Comparison of ENCODE assay signal across 24 mouse cellular contexts in genomic region chr14:32816533-32816932, GRCm38 (mm10). TPM values are rescaled to one million over a fixed set of nuclear protein-coding genes. Genes with fewer than 3 reads are reported as not detected.
DNase-seq lines count a peak whose midpoint lies in the region; ATAC-seq and TF ChIP-seq lines count a peak whose summit lies in the region.
"Had no signal": no experiment of that assay in that cellular context is flagged by ENCODE, and none has a peak within 500 bp of the region (broad histone marks: within the 10 kb centered on the region; RNA-seq: fewer than 3 reads in every experiment).

No protein-coding gene starts in this region.

- no peaks in the 10 kb centered on the region for H3K27me3 ChIP-seq in forebrain, postnatal 0 days (ENCODE audit: insufficient read depth, low read length)
- H3K27me3 ChIP-seq in forebrain, embryonic 13.5 days = no peaks in the 10 kb centered on the region
- no peaks in the 10 kb centered on the region for H3K27me3 ChIP-seq in heart, postnatal 0 days (ENCODE audit: control insufficient read depth, insufficient read depth, low read length)
- H3K27me3 ChIP-seq in lung, postnatal 0 days (replicated peaks; ENCODE audit: insufficient read depth, low read length) = no peaks in the 10 kb centered on the region
- H3K27me3 ChIP-seq: hindbrain, embryonic 15.5 days; limb, embryonic 15.5 days had no signal

- no peak overlapping the region for H3K4me2 ChIP-seq in forebrain, postnatal 0 days (ENCODE audit: low read depth)
- no peak overlapping the region for H3K4me2 ChIP-seq in forebrain, embryonic 13.5 days
- no peak overlapping the region for H3K4me2 ChIP-seq in heart, postnatal 0 days (ENCODE audit: low read depth, low read length)
- no peak overlapping the region for H3K4me2 ChIP-seq in lung, postnatal 0 days (replicated peaks; ENCODE audit: low read depth, low read length)
- H3K4me2 ChIP-seq: heart, embryonic 12.5 days; hindbrain, embryonic 15.5 days; limb, embryonic 15.5 days; midbrain, embryonic 13.5 days had no signal

- H3K36me3 ChIP-seq in forebrain, postnatal 0 days (ENCODE audit: insufficient read depth) = no peaks in the 10 kb centered on the region
- H3K36me3 ChIP-seq in forebrain, embryonic 13.5 days (ENCODE audit: poor library complexity, severe bottlenecking) = no peaks in the 10 kb centered on the region
- H3K36me3 ChIP-seq in heart, postnatal 0 days (replicated peaks; ENCODE audit: control insufficient read depth, insufficient read depth, low read length) = no peaks in the 10 kb centered on the region
- H3K36me3 ChIP-seq in lung, postnatal 0 days (ENCODE audit: insufficient read depth, low read length) = no peaks in the 10 kb centered on the region
- H3K36me3 ChIP-seq: G1E; heart, embryonic 12.5 days; hindbrain, embryonic 15.5 days; limb, embryonic 15.5 days; midbrain, embryonic 13.5 days had no signal

- H3K9ac ChIP-seq in forebrain, postnatal 0 days = no peak overlapping the region
- no peak overlapping the region for H3K9ac ChIP-seq in forebrain, embryonic 13.5 days
- H3K9ac ChIP-seq in heart, postnatal 0 days (replicated peaks; ENCODE audit: low read depth, low read length) = no peak overlapping the region
- no peak overlapping the region for H3K9ac ChIP-seq in lung, postnatal 0 days (replicated peaks; ENCODE audit: low read depth)
- H3K9ac ChIP-seq: heart, embryonic 12.5 days; hindbrain, embryonic 15.5 days; limb, embryonic 15.5 days; midbrain, embryonic 13.5 days had no signal

- ATAC-seq in forebrain, postnatal 0 days = no peak
- no peak for ATAC-seq in forebrain, embryonic 13.5 days
- no peak for ATAC-seq in heart, postnatal 0 days (ENCODE audit: insufficient read depth, low read depth)
- ATAC-seq in lung, postnatal 0 days = no peak
- ATAC-seq: forebrain, embryonic 16.5 days; midbrain, embryonic 13.5 days had no signal

- no peaks in the 10 kb centered on the region for H3K9me3 ChIP-seq in forebrain, postnatal 0 days (ENCODE audit: low read length)
- H3K9me3 ChIP-seq in forebrain, embryonic 13.5 days (replicated peaks) = no peaks in the 10 kb centered on the region
- H3K9me3 ChIP-seq in heart, postnatal 0 days (replicated peaks; ENCODE audit: control insufficient read depth, low read length) = no peaks in the 10 kb centered on the region
- no peaks in the 10 kb centered on the region for H3K9me3 ChIP-seq in lung, postnatal 0 days (ENCODE audit: low read length)
- H3K9me3 ChIP-seq: heart, embryonic 12.5 days; hindbrain, embryonic 15.5 days; limb, embryonic 15.5 days; midbrain, embryonic 13.5 days had no signal

- TF ChIP-seq EP300 in heart, postnatal 0 days (IDR thresholded peaks at IDR 0.05; ENCODE audit: low read depth) = no peak
- TF ChIP-seq EP300 in lung, postnatal 0 days (IDR thresholded peaks at IDR 0.05) = no peak

- intact Hi-C loops in heart, postnatal 36 days (cut with DNase I) = loop anchor here (5.0 kb wide), 1 partner anchor 146 kb away; no protein-coding TSS in a partner anchor

- 0 out of 2 replicates have a peak, but pooled peaks have one; percentile 17 for TF ChIP-seq CTCF in forebrain, postnatal 0 days (IDR thresholded peaks at IDR 0.05; ENCODE audit: low read depth)
- TF ChIP-seq CTCF in heart, postnatal 0 days (IDR thresholded peaks at IDR 0.05; ENCODE audit: low read depth) = peak; percentile 11; the same call in 1 of the 2 replicates
- peak; percentile 30; the same call in 1 of the 2 replicates for TF ChIP-seq CTCF in lung, postnatal 0 days (IDR thresholded peaks at IDR 0.05)
- TF ChIP-seq CTCF in lung, adult 2 months (IDR thresholded peaks at IDR 0.05; ENCODE audit: insufficient read depth, low read length) = no peak

- H3K27ac ChIP-seq in forebrain, postnatal 0 days (ENCODE audit: low read depth, low read length) = no peak overlapping the region
- no peak overlapping the region for H3K27ac ChIP-seq in forebrain, embryonic 13.5 days
- peak overlapping the region; percentile 64; the same call in 1 of the 2 replicates for H3K27ac ChIP-seq in heart, postnatal 0 days (ENCODE audit: low read depth)
- no peak overlapping the region for H3K27ac ChIP-seq in lung, postnatal 0 days (ENCODE audit: low read length)
- H3K27ac ChIP-seq: hindbrain, embryonic 15.5 days; limb, embryonic 15.5 days; midbrain, embryonic 13.5 days had no signal

- no peak for TF ChIP-seq POLR2A in lung, adult 2 months (IDR thresholded peaks at IDR 0.05; ENCODE audit: borderline replicate concordance, extremely low read depth, low read depth, low read length)

- no peaks in the 10 kb centered on the region for H3K4me1 ChIP-seq in forebrain, postnatal 0 days (ENCODE audit: insufficient read depth)
- H3K4me1 ChIP-seq in forebrain, embryonic 13.5 days = no peaks in the 10 kb centered on the region
- H3K4me1 ChIP-seq in heart, postnatal 0 days (ENCODE audit: control insufficient read depth, insufficient read depth) = peaks cover 10% of the 10 kb centered on the region
- no peaks in the 10 kb centered on the region for H3K4me1 ChIP-seq in lung, postnatal 0 days (ENCODE audit: insufficient read depth, low read depth, low read length)
- H3K4me1 ChIP-seq in lung, adult 2 months (ENCODE audit: control insufficient read depth, insufficient read depth, low read length) = no peaks in the 10 kb centered on the region
- H3K4me1 ChIP-seq: midbrain, embryonic 13.5 days had no signal

- DNase-seq in forebrain, postnatal 0 days = no peak
- DNase-seq in heart, postnatal 0 days (ENCODE audit: low spot score) = no peak
- DNase-seq in heart, postnatal 36 days = no peak
- DNase-seq in lung, postnatal 0 days (ENCODE audit: low spot score) = no peak
- DNase-seq in lung, adult 2 months = no peak
- DNase-seq in spleen, adult 12 weeks (ENCODE audit: low spot score) = no peak
- DNase-seq in thymus, postnatal 14 days = no peak
- DNase-seq: kidney, adult 18-20 months; kidney, postnatal 4 days; right cerebral cortex, postnatal 4 days; thymus, postnatal 4 days had no signal

- 74% methylated on average over 4 of the region's 4 CpGs for WGBS in forebrain, postnatal 0 days
- WGBS in forebrain, embryonic 13.5 days = 78% methylated on average over 4 of the region's 4 CpGs
- WGBS in heart, postnatal 0 days = 67% methylated on average over 4 of the region's 4 CpGs
- 59% methylated on average over 4 of the region's 4 CpGs for WGBS in lung, postnatal 0 days
- WGBS in lung, adult 2 months = 58% methylated on average over 4 of the region's 4 CpGs

- no peak overlapping the region for H3K4me3 ChIP-seq in forebrain, postnatal 0 days (ENCODE audit: low read depth, low read length)
- no peak overlapping the region for H3K4me3 ChIP-seq in forebrain, embryonic 13.5 days
- no peak overlapping the region for H3K4me3 ChIP-seq in heart, postnatal 0 days (ENCODE audit: low read depth, low read length)
- H3K4me3 ChIP-seq in lung, postnatal 0 days (ENCODE audit: low read depth, low read length) = no peak overlapping the region
- H3K4me3 ChIP-seq in lung, adult 2 months (replicated peaks; ENCODE audit: extremely low read depth, low read depth, low read length) = no peak overlapping the region
- H3K4me3 ChIP-seq: heart, embryonic 12.5 days; hindbrain, embryonic 15.5 days; limb, embryonic 15.5 days; midbrain, embryonic 13.5 days; myocyte had no signal

RNA-seq across cellular contexts. Expression of gene Fam170b, which starts 17.2 kb away (rescaled TPM):
- not detected in 2 replicates for total RNA-seq in forebrain, postnatal 0 days (2014; rRNA removed)
- not detected in 2 replicates for polyA plus RNA-seq in forebrain, postnatal 0 days (2015; fragmentation: Nextera tagmentation; extraction: Ambion mirVana)
- not detected in 2 replicates for polyA plus RNA-seq in forebrain, embryonic 13.5 days (2015; fragmentation: Nextera tagmentation; extraction: Ambion mirVana)
- not detected in 2 replicates for total RNA-seq in heart, postnatal 0 days (2014; rRNA removed; ENCODE audit: low replicate concordance)
- polyA plus RNA-seq in heart, postnatal 0 days (2015; fragmentation: Nextera tagmentation; extraction: Ambion mirVana) = 0.12 and 0.14 TPM in 2 replicates
- under 1 TPM in 1 of 2 experiments, not detected in 1; 0.17 TPM for total RNA-seq in heart, postnatal 36 days (2021)
- polyA plus RNA-seq in lung, postnatal 0 days (2015; fragmentation: Nextera tagmentation; extraction: Ambion mirVana) = 0.08 and 0.14 TPM in 2 replicates
- not detected in 2 replicates for polyA plus RNA-seq in lung, adult 2 months (2012; rRNA removed)
- total RNA-seq: gastrocnemius, adult 18-20 months; layer of hippocampus, postnatal 25 days; left cerebral cortex, postnatal 14 days; neutrophil, adult 5-6 weeks had no signal
- polyA plus RNA-seq: C2C12; forebrain, embryonic 16.5 days; G1E; limb, embryonic 15.5 days; midbrain, embryonic 13.5 days; myocyte had no signal

RNA-seq across cellular contexts. Expression of gene Tmem273, which starts 30.8 kb away (rescaled TPM):
- 0.31 TPM in 1 of 2 replicates, not detected in the other for total RNA-seq in forebrain, postnatal 0 days (2014; rRNA removed)
- 0.13 and 0.28 TPM in 2 replicates for polyA plus RNA-seq in forebrain, postnatal 0 days (2015; fragmentation: Nextera tagmentation; extraction: Ambion mirVana)
- polyA plus RNA-seq in forebrain, embryonic 13.5 days (2015; fragmentation: Nextera tagmentation; extraction: Ambion mirVana) = 0.36 and 0.71 TPM in 2 replicates
- total RNA-seq in heart, postnatal 0 days (2014; rRNA removed; ENCODE audit: low replicate concordance) = 0.42 TPM in 1 of 2 replicates, not detected in the other
- polyA plus RNA-seq in heart, postnatal 0 days (2015; fragmentation: Nextera tagmentation; extraction: Ambion mirVana) = 0.27 and 0.49 TPM in 2 replicates
- total RNA-seq in heart, postnatal 36 days (2021) = under 1 TPM; 0.97 to 0.98 TPM
- 2.4 and 5.2 TPM in 2 replicates for polyA plus RNA-seq in lung, postnatal 0 days (2015; fragmentation: Nextera tagmentation; extraction: Ambion mirVana)
- polyA plus RNA-seq in lung, adult 2 months (2012; rRNA removed) = 2.0 and 2.4 TPM in 2 replicates
- total RNA-seq: G1E; gastrocnemius, adult 18-20 months had no signal
- polyA plus RNA-seq: G1E had no signal

RNA-seq across cellular contexts. Expression of gene Vstm4, which starts 40.0 kb away (rescaled TPM):
- total RNA-seq in forebrain, postnatal 0 days (2014; rRNA removed) = 7.0 and 8.9 TPM in 2 replicates
- 8.2 and 8.5 TPM in 2 replicates for polyA plus RNA-seq in forebrain, postnatal 0 days (2015; fragmentation: Nextera tagmentation; extraction: Ambion mirVana)
- 3.7 and 4.2 TPM in 2 replicates for polyA plus RNA-seq in forebrain, embryonic 13.5 days (2015; fragmentation: Nextera tagmentation; extraction: Ambion mirVana)
- total RNA-seq in heart, postnatal 0 days (2014; rRNA removed; ENCODE audit: low replicate concordance) = 11.5 and 22.9 TPM in 2 replicates
- polyA plus RNA-seq in heart, postnatal 0 days (2015; fragmentation: Nextera tagmentation; extraction: Ambion mirVana) = 21.5 and 22.2 TPM in 2 replicates
- total RNA-seq in heart, postnatal 36 days (2021) = 10 to 100 TPM in 1 of 2 experiments, 1 to 10 TPM in 1; 7.0 to 10.2 TPM
- polyA plus RNA-seq in lung, postnatal 0 days (2015; fragmentation: Nextera tagmentation; extraction: Ambion mirVana) = 59.5 and 63.6 TPM in 2 replicates
- 11.2 and 12.1 TPM in 2 replicates for polyA plus RNA-seq in lung, adult 2 months (2012; rRNA removed)
- total RNA-seq: neutrophil, adult 5-6 weeks had no signal
- polyA plus RNA-seq: C2C12, G1E, myocyte had no signal
